Mouse (Mus musculus) ES-E14 (cell line): ENCODE measurements at regions not wholly inside any gene's neighbourhood (a gene's known extent, or its start where the extent isn't known, plus 50 kb on each side); places are given as distances from the start of the nearest gene placed in this dataset.

Source experiments
- CHD2 ChIP-seq: IDR thresholded peaks from 2 replicates; pipeline ENCODE4 v1.6.1; 2014; ENCODE audit warnings: mild to moderate bottlenecking, low read depth, low read length, inconsistent platforms
- ZNF384 ChIP-seq: IDR thresholded peaks from 2 replicates; pipeline ENCODE4 v1.6.1; 2012; ENCODE audit warnings: low read depth, low read length, inconsistent platforms

DNA sequence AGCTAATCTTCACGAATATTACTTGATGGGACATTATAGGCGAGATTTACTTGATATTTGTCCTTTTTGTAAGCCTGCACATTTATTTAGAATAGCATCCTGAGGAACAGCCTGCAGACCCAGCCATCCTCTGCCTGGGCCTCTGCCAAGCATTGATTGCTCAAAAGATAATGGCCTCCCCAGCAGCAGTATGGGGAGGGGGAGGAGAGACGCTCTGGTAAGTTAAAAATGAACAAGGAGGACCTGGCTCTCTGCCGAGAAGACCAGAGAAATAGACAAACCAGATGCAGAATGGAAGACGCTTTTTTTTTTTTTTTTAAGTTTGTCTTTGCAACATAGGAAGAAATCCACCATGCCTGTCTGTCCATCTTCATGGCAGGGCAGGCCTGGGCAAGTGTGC, 280.8 kb upstream of the Myt1l start:
- TF ChIP-seq CHD2 = no peak
- no peak for TF ChIP-seq ZNF384
